Mouse (Mus musculus) forelimb bud, embryonic 11.5 days (tissue): Measurements from ENCODE around the gene Dennd1a.

Source experiments
- DNase-seq: peaks from one replicate; pipeline ENCODE4 v3.0.0-alpha.2; 2012; ENCODE audit warnings: low read depth, low spot score

Gene Dennd1a

DNA sequence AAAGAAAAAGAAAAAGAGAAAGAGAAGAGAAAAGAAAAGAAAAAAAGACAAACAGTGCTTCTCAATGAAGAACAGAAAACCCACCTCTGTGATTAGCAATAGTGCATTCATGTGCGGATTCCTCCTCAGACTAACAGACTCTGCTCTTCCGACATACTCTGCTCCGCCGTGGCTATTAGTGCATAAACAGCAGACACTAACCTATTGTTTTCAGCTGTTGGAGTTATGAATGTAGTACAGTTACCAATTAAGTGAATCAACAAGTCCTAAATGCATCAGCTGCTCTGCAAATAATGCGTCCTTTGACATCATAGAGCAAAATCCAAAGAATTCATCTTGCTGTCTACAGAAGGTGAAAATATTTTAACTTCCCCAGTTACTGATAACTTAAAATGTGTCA lies 121.2 kb downstream of the Dennd1a start:
- DNase-seq: no peak

DNA sequence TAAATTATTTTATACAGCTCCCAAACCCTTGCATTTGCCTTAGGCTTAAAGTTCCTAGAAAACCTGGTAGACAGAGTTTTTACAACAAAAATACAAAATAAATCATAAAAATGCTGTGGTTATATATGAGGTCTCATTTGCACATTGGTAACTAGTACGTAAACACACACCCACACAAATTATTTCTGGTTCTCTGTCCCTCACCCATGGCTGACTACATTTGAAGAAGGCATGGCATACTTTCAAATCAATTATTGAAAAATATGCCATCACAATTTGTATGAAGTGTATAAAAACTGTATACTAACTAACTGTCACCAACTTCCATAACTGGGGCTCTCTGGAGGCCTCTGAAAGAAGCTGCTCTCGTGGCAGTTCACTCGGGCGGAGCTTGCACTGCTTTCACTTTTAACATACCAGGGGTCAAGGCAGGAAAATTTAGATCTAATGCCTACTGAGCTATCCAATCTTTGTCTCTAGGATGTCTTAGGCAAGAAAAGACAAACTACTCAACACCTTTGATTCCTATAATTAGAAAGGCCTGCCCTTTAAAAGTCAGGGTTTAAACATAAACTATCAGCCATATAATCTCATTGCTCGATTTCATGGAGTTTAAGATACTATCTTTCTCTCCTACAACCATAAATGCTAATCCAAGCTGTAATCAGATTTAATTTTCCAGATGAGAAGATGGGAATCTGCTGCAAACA lies 122.7 kb downstream of the Dennd1a start:
- no peak for DNase-seq

DNA sequence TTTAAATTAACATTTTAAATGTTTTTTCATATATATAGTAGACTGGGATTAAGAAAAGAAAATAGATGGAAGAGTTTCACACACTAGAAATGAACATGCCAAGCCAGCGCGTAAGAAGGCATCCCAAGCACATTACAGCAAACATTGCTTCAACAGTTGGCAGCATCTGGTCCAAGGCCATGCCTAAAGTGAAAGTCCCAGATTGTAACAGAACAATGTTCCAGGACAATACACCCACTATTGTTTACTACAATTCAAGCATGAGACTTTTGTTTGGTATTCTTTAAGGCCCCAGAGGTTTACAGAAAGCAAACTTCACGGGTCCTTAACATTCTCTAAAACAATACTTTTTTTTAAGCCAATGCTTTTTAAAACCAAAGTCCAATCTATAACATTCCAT lies 124.7 kb downstream of the Dennd1a start:
- no peak for DNase-seq

- no peak for DNase-seq
These were observed 125.7 kb downstream of the Dennd1a start for GRCm38 (mm10) chr2:38161484-38161883.

DNA sequence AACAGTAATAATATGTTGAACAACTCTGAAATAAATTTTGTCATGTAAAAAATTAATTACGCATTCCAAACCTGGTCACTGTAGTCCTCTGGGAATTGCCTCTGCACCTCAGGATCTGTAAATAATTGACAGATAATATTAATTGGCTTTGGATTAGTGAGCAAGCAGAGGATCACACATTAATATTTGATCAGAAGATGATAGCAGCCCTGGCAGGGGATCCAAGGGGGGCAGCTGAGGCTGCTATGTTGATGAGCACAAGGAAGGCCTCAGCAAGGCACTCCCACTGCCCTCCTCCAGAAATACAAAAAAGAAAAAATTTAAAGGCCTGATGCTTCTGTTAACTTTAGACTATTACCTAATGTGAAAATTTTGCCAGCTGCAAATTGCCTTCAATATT lies 127.5 kb downstream of the Dennd1a start:
- no peak for DNase-seq

DNA sequence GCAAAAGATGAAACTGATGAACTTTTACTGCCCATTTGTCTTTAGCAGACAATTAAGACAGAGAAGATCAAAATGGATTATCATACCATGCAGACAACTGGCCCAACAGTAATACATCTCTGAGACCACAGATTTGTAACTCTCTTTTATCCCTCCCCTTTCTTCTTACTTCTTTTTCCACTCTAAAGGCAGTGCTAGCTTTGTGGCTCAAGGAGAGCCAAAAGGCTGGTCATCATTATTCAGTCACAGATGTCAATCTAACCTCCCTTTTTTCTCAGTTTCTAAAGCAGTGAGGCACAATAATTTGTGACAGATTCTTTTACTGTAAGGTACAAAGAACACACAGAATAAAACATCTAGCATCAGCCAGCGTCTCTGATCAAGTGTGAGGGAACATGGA lies 130.2 kb downstream of the Dennd1a start:
- no peak for DNase-seq

GRCm38 (mm10) chr2:38156001-38156400 lies 131.2 kb downstream of the Dennd1a start:
- DNase-seq: no peak

GRCm38 (mm10) chr2:38144831-38145230 lies 142.4 kb downstream of the Dennd1a start:
- no peak for DNase-seq

DNA sequence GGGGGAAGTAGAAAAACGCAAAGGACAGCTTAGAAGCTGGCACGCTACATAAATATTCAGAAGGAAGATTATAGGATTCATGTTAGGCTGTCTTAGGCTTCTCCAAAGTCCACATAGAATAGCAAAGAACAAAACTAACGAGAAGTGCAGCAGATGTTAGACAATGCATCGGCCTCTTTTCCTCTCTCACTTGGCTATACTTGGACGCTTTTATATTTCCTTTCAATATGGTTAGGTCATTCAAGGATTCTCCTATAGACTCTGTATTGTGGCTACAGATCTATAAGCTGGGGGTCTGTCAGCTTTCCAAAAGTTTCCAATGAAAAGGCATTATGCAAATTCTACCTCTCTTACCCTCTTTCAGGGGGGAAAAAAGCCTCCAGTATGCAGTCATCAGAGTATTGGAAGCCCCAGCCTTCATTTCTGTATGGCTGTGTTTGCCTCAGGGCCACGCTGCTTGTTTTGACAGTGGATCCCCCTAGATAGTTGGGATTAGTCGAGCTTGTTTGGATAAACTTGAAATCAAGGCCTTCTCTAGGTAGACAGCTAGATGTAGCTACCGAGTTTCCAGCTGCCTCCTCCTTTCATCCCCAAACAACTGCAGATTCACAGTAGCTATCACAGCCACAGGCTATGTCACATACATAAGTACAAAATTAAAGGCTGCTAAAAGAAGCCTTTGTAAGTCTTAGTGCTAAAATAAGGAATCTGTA lies 143.0 kb downstream of the Dennd1a start:
- no peak for DNase-seq

GRCm38 (mm10) chr2:38142905-38143304 lies 144.3 kb downstream of the Dennd1a start:
- DNase-seq: no peak

DNA sequence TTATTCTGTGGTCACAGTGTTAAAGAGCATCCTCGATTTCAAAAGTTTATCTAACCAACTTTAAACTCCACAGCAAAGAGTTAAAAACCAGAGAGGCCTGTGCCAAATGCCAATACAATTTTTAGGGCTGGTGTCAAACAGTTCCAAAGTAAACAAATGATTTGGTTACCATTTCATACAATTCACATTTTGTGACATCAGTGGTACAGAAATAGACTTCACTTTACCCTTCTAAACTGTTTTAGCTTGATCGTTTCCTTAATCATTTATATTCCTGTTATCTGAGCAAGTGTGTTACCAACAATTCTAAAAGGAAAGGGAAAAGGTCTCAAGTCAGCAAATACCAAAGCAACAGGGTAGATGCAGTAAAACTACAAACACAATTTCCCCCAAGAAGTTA lies 145.0 kb downstream of the Dennd1a start:
- DNase-seq: no peak

GRCm38 (mm10) chr2:38139536-38139935 lies 147.7 kb downstream of the Dennd1a start:
- no peak for DNase-seq

DNA sequence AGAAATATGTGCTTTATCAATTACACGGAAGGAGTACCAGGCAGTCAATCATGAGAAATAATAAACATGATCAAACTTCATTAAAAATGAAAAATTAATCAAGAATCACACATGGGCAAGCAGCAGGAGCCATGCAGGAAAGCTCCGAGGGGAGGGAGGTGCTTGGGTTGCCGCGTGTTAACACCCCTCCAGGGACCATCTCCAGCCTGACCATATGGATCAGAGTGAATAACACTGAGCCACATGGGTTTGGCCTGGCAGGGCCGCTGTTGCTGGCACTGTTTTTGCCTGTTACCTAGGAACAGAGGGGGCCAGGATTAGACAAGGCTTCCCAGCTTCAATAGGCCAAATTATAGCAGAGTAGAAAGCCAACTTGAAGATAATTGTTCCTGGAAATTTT lies 150.1 kb downstream of the Dennd1a start:
- DNase-seq: peak; percentile 68

DNA sequence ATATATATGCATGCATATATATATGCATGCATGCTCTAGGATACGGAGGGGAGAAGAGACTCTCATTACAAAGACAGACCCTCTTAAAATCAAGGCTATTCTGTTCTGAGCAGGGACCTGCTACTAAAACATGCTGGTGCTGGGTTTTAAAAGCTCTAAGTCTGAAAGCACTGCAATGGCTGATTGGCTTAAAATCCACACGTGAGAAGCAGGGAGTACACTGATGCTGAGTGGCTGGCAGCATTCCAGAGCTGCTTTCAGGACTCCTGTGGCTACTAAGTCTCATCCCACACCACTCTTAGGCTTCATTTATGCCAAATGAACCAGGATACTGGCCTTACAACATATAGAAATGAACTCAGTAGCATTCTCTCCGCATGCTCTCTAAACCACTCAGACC lies 151.8 kb downstream of the Dennd1a start:
- no peak for DNase-seq

- no peak for DNase-seq
These were observed 154.0 kb downstream of the Dennd1a start for GRCm38 (mm10) chr2:38133036-38133825.

GRCm38 (mm10) chr2:38132233-38132822 lies 154.9 kb downstream of the Dennd1a start:
- no peak for DNase-seq

DNA sequence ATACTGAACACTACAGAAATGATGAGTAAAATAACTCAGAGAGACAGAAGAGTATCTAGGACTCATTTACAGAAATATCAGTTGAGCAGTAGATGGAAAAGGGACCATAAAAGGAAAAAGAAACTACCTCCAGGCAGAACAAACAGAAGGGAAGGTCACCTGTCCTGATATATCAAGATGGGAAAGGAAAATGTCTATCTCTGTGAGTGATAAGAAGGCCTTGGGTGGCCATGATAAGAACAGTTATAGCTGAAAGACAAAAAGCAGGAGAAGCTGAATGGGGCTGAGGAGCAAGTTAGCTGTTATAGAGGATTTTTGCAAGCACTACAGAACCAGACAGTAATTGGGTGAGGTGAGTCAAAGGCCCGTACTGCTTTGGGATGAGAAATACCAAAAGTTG lies 155.7 kb downstream of the Dennd1a start:
- DNase-seq: no peak

DNA sequence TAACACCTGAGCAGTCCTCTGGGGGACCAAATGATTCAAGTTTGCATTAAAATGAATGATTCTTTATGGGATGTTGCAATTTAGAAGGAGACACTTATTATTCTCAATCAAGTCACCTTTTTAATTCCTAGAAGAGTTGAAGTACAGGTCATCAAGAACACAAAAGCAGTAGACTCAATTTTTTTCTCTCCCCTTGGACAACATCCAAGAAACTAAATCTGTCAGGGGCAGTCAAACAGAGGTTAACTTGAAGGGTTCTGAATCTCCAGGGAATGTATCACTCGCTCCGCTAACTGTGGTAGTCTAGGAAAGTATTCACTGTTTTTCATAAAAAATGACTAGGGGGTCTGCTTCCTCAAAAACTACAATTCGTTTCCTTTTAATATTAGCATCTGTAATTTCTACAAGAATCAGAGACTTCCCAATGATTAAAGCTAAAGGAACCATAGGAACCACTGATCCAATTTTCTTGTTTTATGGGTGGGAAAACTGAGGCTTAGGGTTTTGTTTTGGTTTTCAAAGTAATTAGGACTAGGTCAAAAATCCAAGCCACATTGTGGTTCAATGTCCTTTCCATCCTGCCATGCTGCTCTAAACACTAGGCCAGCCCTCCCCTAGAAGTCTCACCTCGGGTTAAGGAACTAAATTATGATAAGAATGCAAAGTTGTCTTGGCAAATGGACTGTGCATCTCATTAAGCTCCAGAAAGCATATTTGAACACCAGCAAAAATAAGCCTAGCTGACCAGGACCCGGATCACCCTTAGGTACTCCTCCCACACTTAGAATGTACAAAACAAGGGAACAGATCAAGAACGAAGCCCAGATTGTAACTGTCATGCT lies 157.0 kb downstream of the Dennd1a start:
- no peak for DNase-seq

GRCm38 (mm10) chr2:38126383-38126732 lies 160.8 kb downstream of the Dennd1a start:
- no peak for DNase-seq

GRCm38 (mm10) chr2:38125671-38126382 lies 161.4 kb downstream of the Dennd1a start:
- no peak for DNase-seq

DNA sequence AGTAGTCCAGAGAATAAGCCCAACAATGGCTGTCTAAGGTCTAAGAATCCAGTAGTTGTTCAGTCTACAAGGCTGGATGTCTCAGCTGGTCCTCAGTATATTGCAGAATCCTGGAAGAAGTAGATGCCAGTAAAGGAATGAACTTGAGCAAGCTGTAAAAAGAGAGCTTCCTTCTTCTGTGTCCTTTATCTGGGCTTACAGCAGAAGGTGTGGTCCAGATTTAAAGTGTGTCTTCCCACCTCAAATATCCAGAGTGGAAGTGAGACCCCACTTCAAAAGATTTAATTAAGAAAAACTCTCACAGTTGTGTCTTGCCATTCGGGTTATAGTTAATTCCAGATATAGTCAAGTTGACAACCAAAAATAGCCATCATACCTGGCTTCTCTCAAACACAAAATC lies 162.5 kb downstream of the Dennd1a start:
- DNase-seq: no peak
